Mouse (Mus musculus): ENCODE measurements around the gene Sytl3.
"Not testable (repeated sequence)": the region's sequence is repeated elsewhere in the genome, so short reads cannot be mapped to it uniquely, and the experiment has no call there.

Sytl3 gene

GRCm38 (mm10) chr17:6646841-6647240, 12.1 kb upstream of the Sytl3 start:
- not testable (repeated sequence) for DNase-seq (ENCODE audit: low spot score)

- DNase-seq (ENCODE audit: low spot score) = not testable (repeated sequence)
These were observed 11.4 kb upstream of the Sytl3 start for GRCm38 (mm10) chr17:6647452-6647851.

GRCm38 (mm10) chr17:6650904-6651565, 7.9 kb upstream of the Sytl3 start:
- DNase-seq (ENCODE audit: low spot score) = not testable (repeated sequence)

- DNase-seq (ENCODE audit: low spot score) = not testable (repeated sequence)
These were observed 5.4 kb upstream of the Sytl3 start for GRCm38 (mm10) chr17:6653341-6653946.

- DNase-seq (ENCODE audit: low spot score) = not testable (repeated sequence)
These were observed 3.8 kb upstream of the Sytl3 start for GRCm38 (mm10) chr17:6655087-6655511.

- peak; percentile 52 for DNase-seq (ENCODE audit: low spot score)
These were observed 3.2 kb upstream of the Sytl3 start, which contains the start of gene Dynlt1f for GRCm38 (mm10) chr17:6655567-6656281. Dynlt1f (minus strand) TSS chr17:6655900.

- DNase-seq (ENCODE audit: low spot score) = not testable (repeated sequence)
These were observed 2.4 kb upstream of the Sytl3 start for GRCm38 (mm10) chr17:6656471-6656870.

GRCm38 (mm10) chr17:6660589-6660988, 1.7 kb downstream of the Sytl3 start:
- DNase-seq (ENCODE audit: low spot score) = not testable (repeated sequence)

GRCm38 (mm10) chr17:6661093-6661816, 2.4 kb downstream of the Sytl3 start:
- not testable (repeated sequence) for DNase-seq (ENCODE audit: low spot score)

- not testable (repeated sequence) for DNase-seq (ENCODE audit: low spot score)
These were observed 3.9 kb downstream of the Sytl3 start for GRCm38 (mm10) chr17:6662840-6663239.

GRCm38 (mm10) chr17:6665389-6665788, 6.5 kb downstream of the Sytl3 start:
- DNase-seq (ENCODE audit: low spot score) = not testable (repeated sequence)

- not testable (repeated sequence) for DNase-seq (ENCODE audit: low spot score)
These were observed 9.6 kb downstream of the Sytl3 start for GRCm38 (mm10) chr17:6668522-6668921.

GRCm38 (mm10) chr17:6674297-6674696, 15.4 kb downstream of the Sytl3 start:
- not testable (repeated sequence) for DNase-seq (ENCODE audit: low spot score)

GRCm38 (mm10) chr17:6678063-6678462, 19.2 kb downstream of the Sytl3 start:
- not testable (repeated sequence) for DNase-seq (ENCODE audit: low spot score)

- DNase-seq (ENCODE audit: low spot score) = not testable (repeated sequence)
These were observed 22.8 kb downstream of the Sytl3 start for GRCm38 (mm10) chr17:6681721-6682120.

- not testable (repeated sequence) for DNase-seq (ENCODE audit: low spot score)
These were observed 24.8 kb downstream of the Sytl3 start for GRCm38 (mm10) chr17:6683702-6684101.

GRCm38 (mm10) chr17:6684464-6685287, 25.8 kb downstream of the Sytl3 start:
- DNase-seq (ENCODE audit: low spot score) = not testable (repeated sequence)

- not testable (repeated sequence) for DNase-seq (ENCODE audit: low spot score)
These were observed 26.5 kb downstream of the Sytl3 start for GRCm38 (mm10) chr17:6685288-6685818.

GRCm38 (mm10) chr17:6686299-6686971, 27.5 kb downstream of the Sytl3 start:
- DNase-seq (ENCODE audit: low spot score) = not testable (repeated sequence)

GRCm38 (mm10) chr17:6689344-6689743, 30.5 kb downstream of the Sytl3 start:
- not testable (repeated sequence) for DNase-seq (ENCODE audit: low spot score)
